Mouse (Mus musculus): Measurements from ENCODE around the gene Rpn2. TPM values are rescaled to one million over a fixed set of nuclear protein-coding genes. Genes with fewer than 3 reads are reported as not detected.

Gene Rpn2
- total RNA-seq, 4 experiments from 2014 or later, result 150 to 156 (median 153) TPM

GRCm38 (mm10) chr2:157347361-157348159 lies 68.7 kb downstream of the Rpn2 start, which contains the start of gene Ghrh:
Gene Ghrh (minus strand): TSS chr2:157347506.
- DNase-seq (ENCODE audit: low spot score in 2 of 2), result peak; percentile 66 to 71

- DNase-seq (ENCODE audit: low spot score in 2 of 2), result peak in 1 of 2 experiments; percentile 57
Measured at GRCm38 (mm10) chr2:157349121-157349778, 70.4 kb downstream of the Rpn2 start.

GRCm38 (mm10) chr2:157353183-157353582 lies 74.4 kb downstream of the Rpn2 start:
- no peak for DNase-seq (ENCODE audit: low spot score in 2 of 2)

- DNase-seq (ENCODE audit: low spot score in 2 of 2), result no peak
Measured at GRCm38 (mm10) chr2:157354106-157354505, 75.3 kb downstream of the Rpn2 start.

GRCm38 (mm10) chr2:157360028-157360427 lies 81.2 kb downstream of the Rpn2 start:
- DNase-seq (ENCODE audit: low spot score in 2 of 2), result no peak

GRCm38 (mm10) chr2:157363031-157363430 lies 84.2 kb downstream of the Rpn2 start:
- DNase-seq (ENCODE audit: low spot score in 2 of 2), result no peak

GRCm38 (mm10) chr2:157366762-157367161 lies 87.9 kb downstream of the Rpn2 start:
- no peak for DNase-seq (ENCODE audit: low spot score in 2 of 2)

- DNase-seq (ENCODE audit: low spot score in 2 of 2), result peak; percentile 89 to 95
Measured at GRCm38 (mm10) chr2:157367184-157367893, 88.5 kb downstream of the Rpn2 start, which contains the start of gene Manbal. Gene Manbal (plus strand): TSS chr2:157367594.

GRCm38 (mm10) chr2:157367991-157368390 lies 89.2 kb downstream of the Rpn2 start:
- DNase-seq (ENCODE audit: low spot score in 2 of 2), result peak in 1 of 2 experiments; percentile 17

GRCm38 (mm10) chr2:157371696-157372095 lies 92.9 kb downstream of the Rpn2 start:
- no peak for DNase-seq (ENCODE audit: low spot score in 2 of 2)

GRCm38 (mm10) chr2:157373681-157374080 lies 94.9 kb downstream of the Rpn2 start:
- no peak for DNase-seq (ENCODE audit: low spot score in 2 of 2)

- DNase-seq (ENCODE audit: low spot score in 2 of 2), result no peak
Measured at GRCm38 (mm10) chr2:157375051-157375450, 96.2 kb downstream of the Rpn2 start.

Other genes with a start within 250 kb of the Rpn2 start
- 10 to 100 TPM; 30.9 to 38.3 (median 34.4) TPM for gene Soga1, start 199.8 kb upstream of the Rpn2 start, total RNA-seq (2022)
- not detected for gene Tldc2, start 192.0 kb upstream of the Rpn2 start, total RNA-seq (2022)
- gene Samhd1, start 143.8 kb upstream of the Rpn2 start, total RNA-seq (2022), result 10 to 100 TPM; 15.7 to 19.7 (median 18.4) TPM
- 1 to 10 TPM; 1.5 to 2.3 (median 1.7) TPM for gene Rbl1, start 74.5 kb upstream of the Rpn2 start, total RNA-seq (2022)
- gene Mroh8, start 532 bp downstream of the Rpn2 start, total RNA-seq (2022), result 1 to 10 TPM in 3 of 4 experiments, under 1 TPM in 1; 0.93 to 2.1 (median 1.2) TPM
- gene Ghrh, start 68.5 kb downstream of the Rpn2 start, total RNA-seq (2022), result not detected
- 10 to 100 TPM; 53.4 to 60.4 (median 58.8) TPM for gene Manbal, start 88.6 kb downstream of the Rpn2 start, total RNA-seq (2022)
- 100 to 1,000 TPM; 124 to 150 (median 133) TPM for gene Src, start 139.4 kb downstream of the Rpn2 start, total RNA-seq (2022)

All from layer of hippocampus, adult 8-10 months (tissue).